Mouse (Mus musculus) cortical plate, adult 2 months (tissue): Measurements from ENCODE around the gene Acin1.

Experiments
- CTCF ChIP-seq: fragments of 200-500 bp; IDR thresholded peaks from 2 replicates; pipeline ENCODE4 v1.5.1; 2011; ENCODE audit warnings: mild to moderate bottlenecking, control low read depth, low read length; ENCODE audit not compliant: insufficient read depth; ENCODE audit errors: extremely low read depth
- POLR2A ChIP-seq: fragments of 200-500 bp; IDR thresholded peaks from 2 replicates; pipeline ENCODE4 v1.6.1; 2011; ENCODE audit warnings: mild to moderate bottlenecking, low read length, control low read depth; ENCODE audit not compliant: insufficient read depth; ENCODE audit errors: extremely low read depth

GRCm38 (mm10) chr14:54720041-54720440 is 33.3 kb upstream of the Acin1 start:
- TF ChIP-seq CTCF (no peak), POLR2A (no peak)
